Mouse (Mus musculus): ENCODE results near the gene Cfap65. TPM values are rescaled to one million over a fixed set of nuclear protein-coding genes. Genes with fewer than 3 reads are reported as not detected.

The Cfap65 gene
- polyA plus RNA-seq, 1 experiment, result 0.09 TPM

- WGBS, result 19% methylated on average over 12 of the region's 12 CpGs
These were observed 6.4 kb upstream of the Cfap65 start for GRCm38 (mm10) chr1:74941651-74942360.

GRCm38 (mm10) chr1:74939762-74940161, 4.4 kb upstream of the Cfap65 start:
- DNase-seq (ENCODE audit: low read depth, low spot score), result no peak
- 17% methylated on average over 3 of the region's 3 CpGs for WGBS

More at GRCm38 (mm10) chr1:74941651-74942360, 6.4 kb upstream of the Cfap65 start:
- no peak for DNase-seq (ENCODE audit: low read depth, low spot score)

GRCm38 (mm10) chr1:74936221-74936830, 927 bp upstream of the Cfap65 start:
- 17% methylated on average over 12 of the region's 12 CpGs for WGBS
- peak; percentile 70 for DNase-seq (ENCODE audit: low read depth, low spot score)

- DNase-seq (ENCODE audit: low read depth, low spot score), result no peak
- 65% methylated on average over 9 of the region's 9 CpGs for WGBS
These were observed 7.6 kb downstream of the Cfap65 start for GRCm38 (mm10) chr1:74927621-74928296.

- DNase-seq (ENCODE audit: low read depth, low spot score), result no peak
- 16% methylated on average over 6 of the region's 6 CpGs for WGBS
These were observed 8.7 kb downstream of the Cfap65 start for GRCm38 (mm10) chr1:74926721-74927120.

GRCm38 (mm10) chr1:74924464-74924863, 10.9 kb downstream of the Cfap65 start:
- 52% methylated on average over 4 of the region's 4 CpGs for WGBS
- DNase-seq (ENCODE audit: low read depth, low spot score), result no peak

GRCm38 (mm10) chr1:74915706-74916105, 19.7 kb downstream of the Cfap65 start:
- DNase-seq (ENCODE audit: low read depth, low spot score), result no peak
- WGBS, result 27% methylated on average over 13 of the region's 13 CpGs

GRCm38 (mm10) chr1:74902191-74902590, 33.2 kb downstream of the Cfap65 start:
- DNase-seq (ENCODE audit: low read depth, low spot score), result no peak
- WGBS, result 11% methylated on average over 6 of the region's 6 CpGs

- WGBS, result 9% methylated on average over 3 of the region's 3 CpGs
- no peak for DNase-seq (ENCODE audit: low read depth, low spot score)
These were observed 33.7 kb downstream of the Cfap65 start for GRCm38 (mm10) chr1:74901686-74902085.

- 1% methylated on average over 64 of the region's 66 CpGs for WGBS
- no peak for DNase-seq (ENCODE audit: low read depth, low spot score)
These were observed 34.8 kb downstream of the Cfap65 start for GRCm38 (mm10) chr1:74900341-74901285.

GRCm38 (mm10) chr1:74898656-74899431, 36.6 kb downstream of the Cfap65 start:
- WGBS, result 10% methylated on average over 9 of the region's 10 CpGs
- DNase-seq (ENCODE audit: low read depth, low spot score), result no peak

GRCm38 (mm10) chr1:74897976-74898375, 37.4 kb downstream of the Cfap65 start:
- WGBS, result 17% methylated on average over 7 of the region's 7 CpGs

GRCm38 (mm10) chr1:74894966-74895365, 40.4 kb downstream of the Cfap65 start:
- WGBS, result 19% methylated on average over 4 of the region's 4 CpGs
- DNase-seq (ENCODE audit: low read depth, low spot score), result no peak

More at GRCm38 (mm10) chr1:74897976-74898375, 37.4 kb downstream of the Cfap65 start:
- no peak for DNase-seq (ENCODE audit: low read depth, low spot score)

GRCm38 (mm10) chr1:74893134-74893855, 42.1 kb downstream of the Cfap65 start, which contains the start of gene Cryba2:
Gene Cryba2, minus strand, starts transcription at chr1:74893143.
- WGBS, result 7% methylated on average over 25 of the region's 25 CpGs
- no peak for DNase-seq (ENCODE audit: low read depth, low spot score)

- 5% methylated on average over 39 of the region's 39 CpGs for WGBS
- no peak for DNase-seq (ENCODE audit: low read depth, low spot score)
These were observed 42.9 kb downstream of the Cfap65 start for GRCm38 (mm10) chr1:74892351-74893133.

GRCm38 (mm10) chr1:74891513-74891912, 43.9 kb downstream of the Cfap65 start:
- 4% methylated on average over 8 of the region's 8 CpGs for WGBS
- no peak for DNase-seq (ENCODE audit: low read depth, low spot score)

- DNase-seq (ENCODE audit: low read depth, low spot score), result no peak
- 2% methylated on average over 43 of the region's 43 CpGs for WGBS
These were observed 49.9 kb downstream of the Cfap65 start, which contains the start of gene Fev for GRCm38 (mm10) chr1:74885369-74886042. Gene Fev, minus strand, starts transcription at chr1:74885419.
